Mouse (Mus musculus) heart, adult 2 months (tissue): ENCODE data around the gene Bmp6.

ENCODE experiments used
- CTCF ChIP-seq: fragments of 200-600 bp; IDR thresholded peaks from 2 replicates; pipeline ENCODE4 v1.8.1; 2022; ENCODE audit warnings: antibody characterized with exemption, mild to moderate bottlenecking, moderate library complexity
- EP300 ChIP-seq: fragments of 200-500 bp; IDR thresholded peaks from 2 replicates; pipeline ENCODE4 v1.6.1; 2011; ENCODE audit warnings: low read depth, low read length, control low read depth; ENCODE audit not compliant: insufficient read depth

GRCm38 (mm10) chr13:38359045-38359444 lies 14.1 kb downstream of the Bmp6 start:
- TF ChIP-seq CTCF (no peak), EP300 (no peak)
